Mouse (Mus musculus) left cerebral cortex, postnatal 14 days (tissue): Measurements from ENCODE around the gene Akt1. TPM values are rescaled to one million over a fixed set of nuclear protein-coding genes. Genes with fewer than 3 reads are reported as not detected.

Experiments
- DNase-seq, 2 experiments: peaks; one replicate each; pipeline ENCODE4 v3.0.0; 2021 to 2022; ENCODE audit warnings: low spot score in 2 of 2, mixed read lengths in 1 of 2
- intact Hi-C: fragments of 180-260 bp; cut with DNase I; formaldehyde crosslinking; loops from one replicate; pipeline ENCODE4 v1.15.1; 2025
- total RNA-seq, 2 experiments: library from RNA; stranded (reverse); gene quantifications; 2 replicates each; pipeline ENCODE4 v1.2.3; 2021

The Akt1 gene
- total RNA-seq, 2 experiments from 2014 or later: 137 to 144 TPM

DNA sequence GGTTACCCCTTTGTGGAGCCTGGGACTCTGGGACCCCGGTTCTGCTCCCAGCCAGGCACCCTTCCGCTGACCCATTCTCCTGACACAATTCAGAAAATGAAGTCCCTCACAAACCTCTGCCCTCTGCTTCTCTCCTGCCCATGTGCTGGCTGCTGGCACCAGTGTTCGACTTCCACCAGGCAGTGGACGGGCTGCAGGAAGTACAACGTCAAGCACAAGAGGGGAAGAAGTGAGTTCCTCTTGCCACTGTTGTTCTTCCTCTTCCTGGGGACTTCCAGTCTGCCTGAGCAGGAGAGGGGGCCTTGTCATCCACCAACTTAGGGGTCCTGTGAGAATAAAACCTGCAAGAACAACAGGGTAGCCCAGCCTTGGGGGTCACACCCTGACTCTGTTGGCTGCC, 41.8 kb downstream of the Akt1 start:
- intact Hi-C loops: no loop called here
- no peak for DNase-seq

DNA sequence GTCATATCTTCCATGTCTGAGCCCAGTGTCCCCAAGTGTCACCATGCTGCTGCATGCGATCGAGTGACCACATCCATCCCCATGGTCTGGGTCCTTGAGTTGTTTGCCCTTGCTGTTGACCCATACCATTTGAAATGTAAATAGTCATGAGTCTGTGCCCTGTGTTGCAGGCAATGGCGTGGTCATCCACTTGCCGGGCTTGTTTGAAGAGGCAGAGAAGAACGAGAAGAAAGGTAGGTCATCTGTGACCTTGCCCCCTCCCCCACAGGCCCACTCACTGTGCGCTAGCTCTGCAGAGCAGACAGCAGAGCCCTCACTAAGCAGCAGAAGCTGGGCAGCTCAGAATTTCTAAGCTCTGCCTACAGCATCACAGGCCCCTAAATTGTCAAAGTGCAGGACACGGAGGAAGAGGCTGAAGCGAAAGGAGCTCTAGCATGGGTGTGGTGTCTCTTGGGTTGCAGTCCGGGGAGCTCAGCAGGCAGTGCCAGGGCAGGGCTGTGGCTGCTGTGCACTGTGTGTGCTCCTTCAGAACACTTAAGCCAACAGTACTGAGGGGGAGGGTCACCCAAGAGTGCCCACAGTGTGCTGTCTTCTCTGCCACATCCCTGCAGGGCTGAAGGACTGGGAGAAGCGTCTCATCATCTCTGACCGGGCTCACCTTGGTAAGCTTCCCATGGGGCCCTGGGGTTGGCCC, 42.5 kb downstream of the Akt1 start:
- intact Hi-C loops: no loop called here
- DNase-seq: no peak

GRCm38 (mm10) chr12:112631472-112631871, 43.2 kb downstream of the Akt1 start:
- intact Hi-C loops: no loop called here
- no peak for DNase-seq

DNA sequence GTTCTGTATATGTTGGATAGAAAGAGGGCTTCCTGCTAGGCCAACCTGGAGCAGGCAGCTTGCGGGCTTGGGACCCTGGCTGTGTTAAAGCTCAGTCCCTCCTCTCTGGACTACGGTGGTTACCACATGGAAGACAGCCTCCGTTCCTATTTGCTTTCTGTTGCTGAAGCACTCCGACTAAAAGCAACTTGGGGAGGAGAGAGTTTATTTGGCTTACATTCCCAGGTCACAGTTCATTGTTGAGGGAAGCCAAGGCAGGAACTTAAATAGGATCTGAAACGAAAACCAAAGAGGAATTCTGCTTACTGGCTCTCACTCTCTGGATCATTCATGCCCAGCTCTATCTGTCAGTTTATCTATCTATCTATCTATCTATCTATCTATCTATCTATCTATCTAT, 43.9 kb downstream of the Akt1 start:
- DNase-seq: no peak
- intact Hi-C loops: no loop called here

- no peak for DNase-seq
- intact Hi-C loops: no loop called here
These were observed 44.7 kb downstream of the Akt1 start for GRCm38 (mm10) chr12:112630029-112630428.

DNA sequence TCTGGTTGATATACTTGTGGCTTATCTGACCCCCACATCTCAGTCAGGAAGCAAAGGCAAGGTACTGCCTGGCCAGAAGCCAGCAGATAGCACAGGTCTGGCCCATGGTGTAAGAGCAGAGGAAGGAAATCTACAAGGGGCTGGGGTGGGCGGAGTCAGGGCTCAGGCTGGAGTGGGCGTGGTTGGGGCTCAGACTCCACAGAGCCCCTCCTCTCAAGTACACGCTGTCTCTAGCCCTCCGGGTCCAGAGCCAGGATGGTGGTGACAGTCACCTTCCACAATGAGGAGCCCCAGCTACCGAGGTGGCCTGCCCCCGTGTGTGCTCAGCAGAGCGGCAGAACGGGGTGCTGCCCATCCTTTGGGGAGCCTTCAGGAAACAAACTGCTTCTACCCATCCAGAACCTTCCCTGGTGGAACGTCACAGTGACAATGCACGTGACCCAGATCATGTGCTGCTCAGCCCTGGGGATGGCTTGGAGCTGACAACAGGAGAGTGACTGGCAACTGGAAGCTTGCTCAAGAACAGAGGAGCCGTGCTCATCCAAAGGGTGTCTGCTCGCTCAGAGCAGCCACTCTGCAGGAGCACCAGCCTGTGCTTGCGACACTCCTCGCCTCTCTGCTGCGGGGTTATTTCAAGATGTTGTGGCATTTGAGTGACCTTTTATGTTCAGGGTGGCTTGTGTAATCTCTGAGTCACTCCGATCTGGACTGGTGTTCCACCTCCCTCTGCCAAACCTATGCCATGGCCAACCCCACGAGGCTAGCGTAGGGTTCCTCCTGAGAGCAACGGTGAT, 45.6 kb downstream of the Akt1 start:
- DNase-seq: peak; percentile 34 to 65
- intact Hi-C loops: no loop called here

DNA sequence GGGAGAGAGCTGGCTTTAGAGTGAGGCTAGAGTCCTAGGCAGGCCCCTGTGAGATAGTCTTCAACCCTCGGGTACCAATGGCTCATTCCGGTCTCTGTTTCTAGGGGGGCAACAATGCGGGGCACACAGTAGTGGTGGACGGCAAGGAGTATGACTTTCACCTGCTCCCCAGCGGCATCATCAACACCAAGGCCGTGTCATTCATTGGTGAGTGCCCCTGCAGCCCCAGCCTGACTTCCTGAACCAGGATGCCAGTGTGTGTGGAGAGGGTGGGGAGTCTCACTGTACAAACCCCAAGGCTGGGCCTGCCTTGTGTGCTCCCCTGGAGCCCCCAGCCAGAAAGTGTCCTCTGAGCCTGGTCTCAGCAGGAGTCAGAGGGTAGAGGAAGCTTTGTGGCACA, 46.5 kb downstream of the Akt1 start:
- intact Hi-C loops: no loop called here
- DNase-seq: no peak

DNA sequence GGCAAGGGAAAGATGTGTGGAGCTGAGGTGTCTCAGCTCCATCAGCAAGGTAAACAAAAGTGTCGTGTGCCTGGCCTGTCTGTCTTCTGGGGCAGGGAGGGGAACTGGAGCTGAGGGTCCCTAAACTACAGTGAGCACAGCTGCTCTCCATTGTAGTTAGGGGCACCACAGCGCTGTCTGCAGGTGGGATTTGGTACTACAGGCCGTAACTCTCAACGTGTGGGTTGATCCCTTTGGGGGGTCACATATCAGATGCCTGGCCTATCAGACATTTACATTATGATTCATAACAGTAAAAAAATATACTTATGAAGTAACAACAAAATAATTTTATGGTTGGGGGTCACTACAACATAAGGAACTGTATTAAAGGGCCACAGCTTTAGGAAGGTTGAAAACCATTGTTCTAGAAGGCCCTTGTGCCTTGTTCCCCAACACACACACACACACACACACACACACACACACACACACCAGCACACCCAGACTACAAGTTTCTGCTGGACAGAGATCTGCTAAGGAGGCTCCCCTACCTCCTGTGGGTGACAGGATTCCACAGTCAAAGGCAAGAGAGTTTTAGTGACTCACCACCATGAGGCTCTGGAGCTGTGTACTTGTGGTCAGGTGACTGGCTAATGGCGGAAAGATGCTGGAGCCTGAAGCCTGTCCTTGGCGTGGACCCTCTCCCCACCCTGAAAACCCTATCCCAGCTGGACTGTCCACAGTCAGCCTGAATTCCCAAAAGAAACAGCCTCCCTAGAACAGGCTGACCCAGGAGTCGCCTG, 47.4 kb downstream of the Akt1 start:
- intact Hi-C loops: no loop called here

GRCm38 (mm10) chr12:112626455-112626854, 48.2 kb downstream of the Akt1 start:
- intact Hi-C loops: no loop called here
- no peak for DNase-seq

More for the DNA sequence above, 47.4 kb downstream of the Akt1 start:
- DNase-seq: no peak

GRCm38 (mm10) chr12:112625700-112626099, 49.0 kb downstream of the Akt1 start:
- intact Hi-C loops: no loop called here

GRCm38 (mm10) chr12:112623742-112624141, 50.9 kb downstream of the Akt1 start:
- DNase-seq: peak; percentile 64 to 65
- intact Hi-C loops: loop anchor here (5.0 kb wide), 1 partner anchor 71 kb away; no protein-coding TSS in a partner anchor

More at GRCm38 (mm10) chr12:112625700-112626099, 49.0 kb downstream of the Akt1 start:
- no peak for DNase-seq

DNA sequence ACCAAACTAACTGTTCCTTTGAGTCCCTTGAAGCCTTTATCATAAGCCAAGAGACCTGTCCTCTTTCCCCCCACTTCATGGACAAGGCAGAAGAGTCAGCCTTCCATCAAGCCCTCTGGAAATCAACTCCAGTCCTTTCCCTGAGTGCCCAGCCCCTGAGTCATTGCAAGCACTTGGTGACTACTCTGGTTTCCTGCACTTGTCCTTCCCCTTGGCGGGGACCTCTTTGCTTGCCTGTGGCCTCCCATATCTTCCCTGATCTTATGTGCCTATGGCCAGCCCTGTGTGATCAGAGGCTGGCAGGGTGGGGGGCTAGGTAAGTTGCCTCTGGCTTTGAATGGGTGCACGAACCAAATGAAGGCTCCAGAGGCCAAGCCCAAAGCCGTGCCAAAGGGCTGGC, 52.8 kb downstream of the Akt1 start:
- intact Hi-C loops: loop anchor here (5.0 kb wide), 1 partner anchor 70 kb away; no protein-coding TSS in a partner anchor

DNA sequence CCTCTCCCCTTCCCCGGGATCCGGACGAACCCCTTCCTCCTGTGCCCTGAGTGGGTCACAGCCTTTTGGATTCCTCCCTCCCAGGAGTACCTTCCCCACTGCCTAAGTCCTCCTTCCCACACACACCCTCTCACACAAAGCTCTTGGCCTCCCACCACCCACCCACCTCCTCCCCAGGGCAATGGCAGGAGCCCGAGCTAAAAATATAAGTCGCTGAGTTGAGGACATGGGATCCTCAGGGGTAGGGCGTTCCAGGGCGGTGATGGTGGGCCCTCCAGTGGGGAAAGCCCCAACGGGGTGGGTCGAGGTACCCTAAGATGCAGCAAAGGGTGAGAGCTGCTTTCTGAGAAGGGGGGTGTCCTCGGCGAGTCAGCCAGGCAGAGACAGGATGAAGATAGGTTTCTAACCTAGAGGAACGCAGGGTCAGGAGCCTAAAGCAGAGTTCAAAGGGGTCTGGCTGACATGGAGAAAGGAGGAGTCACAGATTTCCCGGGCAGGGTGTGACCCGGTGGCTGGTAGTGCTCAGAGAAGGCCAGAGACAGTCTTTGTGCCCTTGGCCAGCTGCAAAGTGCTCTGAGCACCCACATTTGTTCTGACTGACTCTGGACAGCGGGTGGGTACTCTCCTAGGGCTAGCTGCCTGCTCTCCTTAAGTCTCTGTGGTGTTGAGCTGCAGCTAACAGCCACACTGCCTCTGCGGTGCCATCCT, 54.2 kb downstream of the Akt1 start:
- intact Hi-C loops: loop anchor here (5.0 kb wide), 1 partner anchor 68 kb away; no protein-coding TSS in a partner anchor

More for the DNA sequence above, 52.8 kb downstream of the Akt1 start:
- DNase-seq: no peak

GRCm38 (mm10) chr12:112619686-112620353, 54.9 kb downstream of the Akt1 start, which contains the start of gene Adssl1:
Adssl1 (plus strand) TSS chr12:112620045.
- peak in 1 of 2 experiments; percentile 41 for DNase-seq
- intact Hi-C loops: loop anchor here (5.0 kb wide), 1 partner anchor 68 kb away; no protein-coding TSS in a partner anchor

More for the DNA sequence above, 54.2 kb downstream of the Akt1 start:
- DNase-seq: no peak

DNA sequence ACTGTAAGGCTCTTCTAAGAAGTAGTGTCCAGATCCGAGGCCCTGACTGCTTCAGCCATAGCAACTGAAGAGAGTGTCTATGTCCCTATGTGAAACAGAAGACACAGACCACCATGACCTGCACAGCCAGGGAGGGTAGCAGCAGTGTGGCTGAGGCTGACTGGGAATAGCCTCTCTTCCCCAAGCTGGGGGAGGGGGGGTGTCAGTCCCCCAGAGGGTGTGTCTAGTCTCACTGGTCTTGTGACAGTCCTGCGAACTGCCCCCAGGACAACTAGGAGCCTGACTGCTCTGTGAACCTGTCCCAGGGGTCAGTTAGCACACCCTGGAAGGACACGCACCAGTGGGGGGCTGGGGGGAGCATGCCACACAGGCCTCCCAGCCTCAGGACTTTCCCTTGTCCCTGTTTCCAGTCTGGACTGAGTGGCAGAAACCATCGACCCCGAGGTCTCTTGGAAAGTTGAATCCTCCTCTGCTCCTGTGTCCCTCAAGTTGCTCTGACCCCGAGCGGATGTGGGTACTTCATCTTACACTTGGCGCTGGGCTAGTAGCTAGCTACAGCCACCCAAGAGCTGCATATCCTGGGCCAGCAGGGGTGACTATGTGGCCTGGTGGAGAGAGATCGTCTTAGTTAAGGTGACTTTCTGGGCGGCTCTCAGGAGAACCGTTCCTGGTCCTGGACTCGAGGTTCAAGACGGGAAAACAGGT, 55.6 kb downstream of the Akt1 start:
- no peak for DNase-seq
- intact Hi-C loops: no loop called here

GRCm38 (mm10) chr12:112617898-112618380, 56.7 kb downstream of the Akt1 start:
- intact Hi-C loops: no loop called here
- peak; percentile 79 to 87 for DNase-seq

DNA sequence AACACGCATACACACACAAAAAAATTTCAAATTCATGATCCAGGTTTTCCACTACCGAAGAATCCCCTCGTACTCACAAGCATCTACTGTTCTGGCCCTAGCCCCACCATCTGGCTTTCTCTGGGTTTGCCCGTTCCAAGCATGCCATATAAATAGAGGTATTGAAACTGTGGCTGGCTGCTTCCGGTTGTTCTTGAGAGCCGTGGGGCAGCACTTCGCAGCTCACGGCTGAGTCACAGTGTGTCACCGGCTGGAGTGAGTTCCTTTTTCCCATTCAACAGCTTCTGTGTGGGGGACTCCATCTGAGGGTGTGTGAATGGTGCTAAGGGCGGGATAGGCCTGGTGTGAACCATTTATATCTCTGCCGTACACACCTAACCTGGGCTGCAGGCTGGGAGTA, 57.5 kb downstream of the Akt1 start:
- peak; percentile 74 to 91 for DNase-seq
- intact Hi-C loops: no loop called here

- DNase-seq: no peak
- intact Hi-C loops: no loop called here
These were observed 58.0 kb downstream of the Akt1 start for GRCm38 (mm10) chr12:112616668-112617067.
